Mouse (Mus musculus): Measurements from ENCODE around the gene Schip1. TPM values are rescaled to one million over a fixed set of nuclear protein-coding genes. Genes with fewer than 3 reads are reported as not detected.

Gene Schip1
- polyA plus RNA-seq, 1 experiment from 2014 or later: 43.8 TPM

DNA sequence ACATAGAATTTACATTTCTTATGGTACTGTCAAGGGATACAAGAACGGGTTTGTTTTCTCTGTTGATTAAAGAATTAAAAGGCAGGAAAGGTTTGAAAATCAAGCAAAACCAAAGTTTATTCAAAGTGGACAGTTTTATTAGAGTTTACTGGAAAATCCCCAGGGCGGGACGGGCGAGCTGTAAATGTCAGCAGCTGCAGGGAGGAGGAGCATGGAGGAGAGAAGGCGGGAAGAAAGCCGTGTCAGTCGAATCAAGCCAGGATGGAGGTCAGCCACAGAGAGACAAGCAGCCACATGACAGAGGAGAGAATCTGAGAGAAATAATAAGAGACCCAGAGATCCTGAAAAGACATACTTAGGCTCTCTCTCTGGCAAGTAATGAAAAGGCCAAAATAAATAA lies 314.6 kb downstream of the Schip1 start:
- H3K36me3 ChIP-seq (ENCODE audit: insufficient read depth): no peaks in the 10 kb centered on the region
- no peak overlapping the region for H3K27ac ChIP-seq (ENCODE audit: low read depth)
- no peaks in the 10 kb centered on the region for H3K4me1 ChIP-seq (ENCODE audit: insufficient read depth)
- ATAC-seq (ENCODE audit: insufficient read depth) (no peak), DNase-seq (peak; percentile 32)
- no peak overlapping the region for H3K9ac ChIP-seq
- no peak overlapping the region for H3K4me2 ChIP-seq
- no peak overlapping the region for H3K4me3 ChIP-seq (ENCODE audit: low read depth, low read length)
- no peaks in the 10 kb centered on the region for H3K9me3 ChIP-seq (ENCODE audit: low read depth, low read length)
- H3K27me3 ChIP-seq (ENCODE audit: insufficient read depth, low read length): no peaks in the 10 kb centered on the region
- 38% methylated on average over 7 of the region's 7 CpGs for WGBS
- no peak for TF ChIP-seq CTCF (IDR thresholded peaks at IDR 0.05; ENCODE audit: low read depth)

DNA sequence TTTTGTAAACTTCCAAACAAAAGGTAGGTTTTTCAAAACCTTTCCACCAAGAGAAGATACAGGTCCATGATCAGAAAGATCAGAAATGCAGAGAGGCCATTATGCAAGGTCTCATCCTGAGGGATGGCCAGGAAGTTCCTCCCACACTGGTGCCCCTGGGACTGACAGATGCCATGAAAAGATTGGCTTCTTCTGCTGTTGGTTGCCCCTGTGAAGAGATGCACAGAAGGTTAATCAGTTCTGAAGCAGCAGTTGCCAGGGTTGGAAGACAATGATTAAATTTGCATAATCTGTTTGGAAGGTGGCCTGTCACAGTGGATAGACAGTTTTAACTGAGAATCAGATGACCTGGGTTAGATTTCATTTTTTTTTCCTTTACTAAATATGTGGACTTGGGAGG lies 319.1 kb downstream of the Schip1 start:
- H3K9me3 ChIP-seq (ENCODE audit: low read depth, low read length): no peaks in the 10 kb centered on the region
- no peak overlapping the region for H3K4me3 ChIP-seq (ENCODE audit: low read depth, low read length)
- no peaks in the 10 kb centered on the region for H3K36me3 ChIP-seq (ENCODE audit: insufficient read depth)
- no peak for TF ChIP-seq CTCF (IDR thresholded peaks at IDR 0.05; ENCODE audit: low read depth)
- no peaks in the 10 kb centered on the region for H3K4me1 ChIP-seq (ENCODE audit: insufficient read depth)
- no peaks in the 10 kb centered on the region for H3K27me3 ChIP-seq (ENCODE audit: insufficient read depth, low read length)
- no peak overlapping the region for H3K27ac ChIP-seq (ENCODE audit: low read depth)
- no peak overlapping the region for H3K4me2 ChIP-seq
- DNase-seq (no peak), ATAC-seq (ENCODE audit: insufficient read depth) (no peak)
- no peak overlapping the region for H3K9ac ChIP-seq

DNA sequence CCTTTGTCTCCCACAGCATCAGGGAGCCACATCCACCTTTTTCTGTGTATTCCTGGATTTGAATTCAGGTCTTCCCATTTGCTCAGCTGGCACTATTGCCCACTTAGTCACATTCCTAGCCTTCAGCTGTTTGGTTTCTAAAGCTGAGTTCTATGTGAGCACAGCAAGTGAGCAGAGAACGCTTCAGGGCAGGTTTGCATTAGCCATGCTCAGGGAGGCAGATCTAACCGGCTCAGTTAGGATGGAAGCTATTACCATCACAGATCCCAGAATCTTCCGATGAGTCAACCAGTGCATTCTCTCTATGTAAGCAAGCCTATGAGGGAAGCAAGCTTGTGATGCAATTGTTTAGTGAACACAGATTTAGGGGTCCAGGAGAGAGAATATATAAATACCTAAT lies 320.9 kb downstream of the Schip1 start:
- Histone ChIP-seq H3K27me3 (ENCODE audit: insufficient read depth, low read length) (no peaks in the 10 kb centered on the region), H3K4me2 (no peak overlapping the region), H3K9me3 (ENCODE audit: low read depth, low read length) (no peaks in the 10 kb centered on the region), H3K36me3 (ENCODE audit: insufficient read depth) (no peaks in the 10 kb centered on the region), H3K4me1 (ENCODE audit: insufficient read depth) (no peaks in the 10 kb centered on the region), H3K4me3 (ENCODE audit: low read depth, low read length) (no peak overlapping the region), H3K9ac (no peak overlapping the region), H3K27ac (ENCODE audit: low read depth) (no peak overlapping the region)
- DNase-seq (no peak), ATAC-seq (ENCODE audit: insufficient read depth) (no peak)
- 87% methylated on average over 3 of the region's 3 CpGs for WGBS
- no peak for TF ChIP-seq CTCF (IDR thresholded peaks at IDR 0.05; ENCODE audit: low read depth)

DNA sequence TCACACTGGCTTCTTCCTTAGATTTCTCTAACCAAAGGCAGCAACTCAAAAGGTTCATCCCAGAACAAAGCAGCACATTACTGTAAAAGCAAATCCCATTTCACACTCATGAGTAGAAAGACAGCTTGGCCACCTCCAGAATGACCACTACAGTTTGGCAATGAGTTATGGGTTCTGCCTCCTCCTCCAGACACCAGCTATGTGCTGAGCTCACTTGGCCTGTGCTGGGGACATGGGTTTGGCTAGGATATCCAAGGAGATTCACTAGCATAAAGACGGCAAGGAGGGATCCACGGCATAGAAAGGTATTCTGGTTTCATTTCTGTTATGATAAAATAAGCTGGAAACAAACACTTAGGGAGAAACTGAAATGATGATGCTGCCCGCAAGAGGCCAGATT lies 323.4 kb downstream of the Schip1 start:
- no peak for TF ChIP-seq CTCF (IDR thresholded peaks at IDR 0.05; ENCODE audit: low read depth)
- Histone ChIP-seq H3K9ac (no peak overlapping the region), H3K4me3 (ENCODE audit: low read depth, low read length) (no peak overlapping the region), H3K27ac (ENCODE audit: low read depth) (no peak overlapping the region), H3K4me1 (ENCODE audit: insufficient read depth) (no peaks in the 10 kb centered on the region), H3K9me3 (ENCODE audit: low read depth, low read length) (no peaks in the 10 kb centered on the region), H3K36me3 (ENCODE audit: insufficient read depth) (no peaks in the 10 kb centered on the region), H3K4me2 (no peak overlapping the region), H3K27me3 (ENCODE audit: insufficient read depth, low read length) (no peaks in the 10 kb centered on the region)
- DNase-seq (no peak), ATAC-seq (ENCODE audit: insufficient read depth) (no peak)
- 89% methylated on average over 3 of the region's 3 CpGs for WGBS

DNA sequence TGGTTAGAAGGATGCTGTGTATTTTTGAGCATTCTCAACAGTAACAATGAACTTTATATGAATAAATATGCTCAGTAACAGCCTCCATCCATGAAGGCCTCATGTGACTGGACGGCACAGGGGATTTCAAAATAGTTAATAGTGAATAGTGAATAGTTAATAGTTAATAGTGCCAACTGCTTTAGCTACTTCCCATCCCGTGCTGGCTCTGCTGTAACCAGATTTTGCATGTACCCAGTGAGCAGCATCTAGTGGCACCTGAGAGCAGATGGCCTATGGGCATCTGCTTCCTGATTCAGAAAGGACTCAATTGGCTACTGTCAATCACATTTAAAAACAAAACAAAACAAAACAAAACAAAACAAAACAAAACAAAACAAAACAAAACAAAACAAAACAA lies 329.0 kb downstream of the Schip1 start:
- WGBS: 76% methylated on average over 2 of the region's 2 CpGs
- no peak overlapping the region for H3K4me3 ChIP-seq (ENCODE audit: low read depth, low read length)
- TF ChIP-seq CTCF (IDR thresholded peaks at IDR 0.05; ENCODE audit: low read depth): no peak
- no peak overlapping the region for H3K9ac ChIP-seq
- ATAC-seq (ENCODE audit: insufficient read depth) (no peak), DNase-seq (no peak)
- no peaks in the 10 kb centered on the region for H3K4me1 ChIP-seq (ENCODE audit: insufficient read depth)
- no peaks in the 10 kb centered on the region for H3K9me3 ChIP-seq (ENCODE audit: low read depth, low read length)
- no peak overlapping the region for H3K27ac ChIP-seq (ENCODE audit: low read depth)
- H3K36me3 ChIP-seq (ENCODE audit: insufficient read depth): no peaks in the 10 kb centered on the region
- H3K4me2 ChIP-seq: no peak overlapping the region
- no peaks in the 10 kb centered on the region for H3K27me3 ChIP-seq (ENCODE audit: insufficient read depth, low read length)

DNA sequence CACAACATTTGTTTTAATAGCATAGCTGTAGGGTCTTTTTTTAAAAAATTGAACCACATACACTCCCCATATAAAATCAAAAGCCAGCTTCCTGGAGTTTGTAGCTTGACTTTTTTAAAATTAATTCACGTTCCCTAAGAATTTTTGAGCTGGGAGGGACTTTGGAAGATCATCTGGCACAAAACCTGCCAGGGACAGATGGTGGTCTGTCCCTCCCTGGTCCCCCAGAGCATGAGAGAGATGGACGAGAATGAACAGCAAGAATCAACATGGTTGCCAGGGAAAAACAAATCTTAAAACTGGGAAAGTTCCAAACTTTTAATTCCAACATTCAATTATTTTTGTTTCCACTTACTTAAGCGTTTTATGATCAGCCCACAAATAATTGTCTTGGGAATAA lies 334.1 kb downstream of the Schip1 start:
- Histone ChIP-seq H3K4me3 (ENCODE audit: low read depth, low read length) (no peak overlapping the region), H3K27me3 (ENCODE audit: insufficient read depth, low read length) (no peaks in the 10 kb centered on the region), H3K4me2 (no peak overlapping the region), H3K9ac (no peak overlapping the region), H3K27ac (ENCODE audit: low read depth) (no peak overlapping the region), H3K36me3 (ENCODE audit: insufficient read depth) (no peaks in the 10 kb centered on the region), H3K4me1 (ENCODE audit: insufficient read depth) (no peaks in the 10 kb centered on the region), H3K9me3 (ENCODE audit: low read depth, low read length) (no peaks in the 10 kb centered on the region)
- DNase-seq (no peak), ATAC-seq (ENCODE audit: insufficient read depth) (no peak)
- WGBS: 62% methylated on average over 3 of the region's 3 CpGs
- TF ChIP-seq CTCF (IDR thresholded peaks at IDR 0.05; ENCODE audit: low read depth): no peak

DNA sequence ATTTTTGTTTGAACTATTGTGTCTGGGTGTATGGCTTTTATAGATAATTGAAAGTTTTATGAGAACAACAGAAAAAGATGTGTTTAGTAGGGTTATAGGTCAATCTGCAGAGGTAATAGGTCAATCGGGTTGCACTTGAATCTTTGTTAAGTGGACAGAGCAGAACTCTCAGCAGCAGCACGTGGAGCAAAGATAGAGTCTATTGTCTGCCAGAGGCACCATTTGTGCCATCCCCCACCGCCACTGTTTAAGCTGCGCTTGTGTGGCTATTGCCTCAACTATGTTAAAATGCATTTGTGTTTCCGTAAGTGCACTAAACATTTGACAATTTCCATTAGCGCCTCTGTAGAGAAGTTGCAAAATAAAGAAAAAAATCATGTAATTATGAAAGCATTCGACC lies 335.5 kb downstream of the Schip1 start:
- H3K4me2 ChIP-seq: no peak overlapping the region
- 76% methylated on average over 7 of the region's 7 CpGs for WGBS
- no peaks in the 10 kb centered on the region for H3K9me3 ChIP-seq (ENCODE audit: low read depth, low read length)
- no peaks in the 10 kb centered on the region for H3K36me3 ChIP-seq (ENCODE audit: insufficient read depth)
- no peak for TF ChIP-seq CTCF (IDR thresholded peaks at IDR 0.05; ENCODE audit: low read depth)
- no peaks in the 10 kb centered on the region for H3K4me1 ChIP-seq (ENCODE audit: insufficient read depth)
- no peaks in the 10 kb centered on the region for H3K27me3 ChIP-seq (ENCODE audit: insufficient read depth, low read length)
- no peak overlapping the region for H3K27ac ChIP-seq (ENCODE audit: low read depth)
- DNase-seq (no peak), ATAC-seq (ENCODE audit: insufficient read depth) (no peak)
- H3K4me3 ChIP-seq (ENCODE audit: low read depth, low read length): no peak overlapping the region
- H3K9ac ChIP-seq: no peak overlapping the region

DNA sequence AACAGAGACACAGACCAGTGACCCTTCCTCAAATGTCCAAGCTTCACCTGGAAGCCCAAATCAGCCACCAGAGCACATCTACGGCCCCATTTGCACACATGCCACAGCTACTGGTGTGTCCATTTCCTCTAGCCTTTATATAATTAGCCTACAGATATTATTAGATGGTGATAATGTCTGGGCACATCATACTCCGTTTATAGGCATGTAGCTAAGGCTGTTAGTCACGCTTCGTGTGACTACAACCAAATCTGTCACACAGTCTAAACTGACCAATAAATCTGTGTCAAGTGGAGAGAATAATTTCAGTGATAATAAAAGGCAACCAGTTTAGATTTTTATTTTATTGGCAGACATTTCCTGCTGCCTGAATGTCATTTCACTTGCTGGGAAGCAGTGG lies 338.7 kb downstream of the Schip1 start:
- no peak overlapping the region for H3K4me2 ChIP-seq
- DNase-seq (no peak), ATAC-seq (ENCODE audit: insufficient read depth) (no peak)
- H3K9ac ChIP-seq: no peak overlapping the region
- no peak for TF ChIP-seq CTCF (IDR thresholded peaks at IDR 0.05; ENCODE audit: low read depth)
- H3K27me3 ChIP-seq (ENCODE audit: insufficient read depth, low read length): no peaks in the 10 kb centered on the region
- H3K4me3 ChIP-seq (ENCODE audit: low read depth, low read length): no peak overlapping the region
- no peaks in the 10 kb centered on the region for H3K4me1 ChIP-seq (ENCODE audit: insufficient read depth)
- 81% methylated on average over 4 of the region's 4 CpGs for WGBS
- no peaks in the 10 kb centered on the region for H3K9me3 ChIP-seq (ENCODE audit: low read depth, low read length)
- no peak overlapping the region for H3K27ac ChIP-seq (ENCODE audit: low read depth)
- H3K36me3 ChIP-seq (ENCODE audit: insufficient read depth): no peaks in the 10 kb centered on the region

Data from lung, embryonic 14.5 days (tissue).